Mouse (Mus musculus): ENCODE measurements around the gene Ugt2a1. TPM values are rescaled to one million over a fixed set of nuclear protein-coding genes. Genes with fewer than 3 reads are reported as not detected.
"Not testable (repeated sequence)": the region's sequence is repeated elsewhere in the genome, so short reads cannot be mapped to it uniquely, and the experiment has no call there.

The Ugt2a1 gene
- not detected for total RNA-seq (2021)
- long read RNA-seq, experiment 1: 0 reads
- long read RNA-seq, experiment 2: 0 reads

DNA sequence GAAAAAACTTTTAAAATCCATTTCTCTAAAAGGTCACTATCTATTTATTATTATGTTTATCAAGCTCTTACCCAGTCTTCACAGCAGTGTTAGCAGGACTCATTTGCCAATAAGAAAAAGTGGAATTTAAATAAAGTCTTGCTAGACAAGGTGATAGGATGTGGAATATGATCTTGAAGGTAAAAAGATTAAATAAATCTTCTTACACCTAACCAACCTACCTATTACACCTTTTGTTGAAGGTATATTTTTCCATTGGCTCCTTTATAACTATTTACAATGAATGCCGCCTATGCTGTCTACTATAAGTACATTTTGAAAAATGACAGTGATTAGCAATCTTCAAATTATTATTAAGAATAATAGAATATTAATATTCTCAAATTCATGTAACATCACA lies at the start of gene Ugt2a1:
Gene Ugt2a1 (minus strand): TSS at position 101 of the 400 bp plus-strand sequence.
- TF ChIP-seq CTCF (IDR thresholded peaks at IDR 0.05): no peak
- intact Hi-C loops (cut with DNase I): no loop called here

DNA sequence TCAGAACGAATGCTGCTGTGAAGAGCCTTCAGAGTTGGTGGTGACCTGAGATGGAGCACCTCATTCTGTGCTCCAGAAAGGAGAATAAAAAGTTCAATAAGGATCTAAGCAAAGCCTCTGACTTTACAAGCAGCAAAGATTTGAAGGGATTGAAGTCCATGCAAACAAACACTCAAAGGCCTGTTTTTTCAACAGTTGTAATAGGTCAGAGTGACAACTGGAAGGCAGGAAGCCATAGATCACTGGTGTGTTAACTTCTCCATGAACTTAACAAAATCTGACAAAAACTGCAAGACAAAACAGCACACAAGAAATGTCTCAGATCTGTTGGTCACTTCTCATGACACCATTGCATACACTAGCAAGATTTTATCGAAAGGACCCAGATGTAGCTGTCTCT lies 47.4 kb upstream of the Ugt2a1 start, which contains the start of gene Sult1b1:
Gene Sult1b1 (minus strand): TSS at position 85 of the 400 bp plus-strand sequence.
- intact Hi-C loops (cut with DNase I): no loop called here
- DNase-seq: no peak
- Histone ChIP-seq H3K4me3 (no peak within 1 kb of the TSS), H3K27ac (no peak within 1 kb of the TSS)
- no peak for TF ChIP-seq CTCF (IDR thresholded peaks at IDR 0.05)

More for the DNA sequence above, at the start of gene Ugt2a1:
- DNase-seq: no peak
- no peak within 1 kb of the TSS for H3K27ac ChIP-seq
- H3K4me3 ChIP-seq: no peak within 1 kb of the TSS

DNA sequence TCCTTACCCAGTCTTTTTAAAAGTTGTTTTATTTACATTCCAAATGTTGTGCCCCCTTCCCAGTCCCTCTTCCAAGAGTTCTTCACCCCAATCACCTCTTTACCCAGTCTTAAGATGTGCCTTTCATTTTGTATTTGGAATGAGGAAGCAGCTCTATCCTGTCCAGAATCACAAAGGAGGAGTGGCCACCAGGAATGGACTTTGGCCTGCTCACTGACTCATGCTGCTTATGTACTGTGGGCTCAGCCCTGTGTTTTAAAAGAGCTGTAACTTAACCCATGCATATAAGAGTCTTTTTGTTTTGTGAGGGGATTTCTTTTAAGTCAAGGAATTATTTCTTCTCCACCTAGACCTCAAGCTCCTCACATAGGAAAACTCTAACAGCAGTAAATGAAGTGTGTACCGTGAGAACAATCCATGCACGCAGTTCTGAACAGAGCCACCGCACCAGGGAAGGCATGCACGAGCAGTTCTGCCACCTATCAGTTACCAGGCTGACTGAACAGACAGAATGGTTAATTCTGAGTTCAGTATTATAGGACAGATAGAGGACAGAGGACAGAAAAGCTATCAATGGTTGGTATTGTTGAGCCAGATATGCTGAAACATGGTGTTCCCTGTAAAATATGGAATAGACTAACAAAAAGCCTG lies 45.4 kb upstream of the Ugt2a1 start:
- DNase-seq: no peak
- TF ChIP-seq CTCF (IDR thresholded peaks at IDR 0.05): no peak
- H3K4me3 ChIP-seq: no peak overlapping the region
- no peak overlapping the region for H3K27ac ChIP-seq
- intact Hi-C loops (cut with DNase I): no loop called here

DNA sequence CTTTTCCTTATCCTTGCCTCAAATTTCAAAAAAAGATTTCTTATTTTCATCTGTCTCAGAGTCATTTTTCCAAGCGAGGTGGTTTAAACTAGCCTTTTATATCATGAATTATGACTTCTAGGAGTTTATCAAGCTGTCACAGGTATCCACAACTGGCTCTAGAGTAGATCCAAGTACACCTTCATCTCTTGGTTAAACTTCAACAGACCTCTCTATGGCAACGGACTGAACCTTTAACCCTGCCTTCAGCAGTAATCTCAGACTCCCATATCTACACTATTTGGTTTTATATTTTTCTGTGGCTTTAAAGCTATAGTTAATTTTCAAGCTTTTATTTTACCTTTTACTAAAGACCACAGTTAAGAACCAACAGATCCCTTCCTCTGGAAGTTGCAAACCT lies 41.6 kb upstream of the Ugt2a1 start:
- Histone ChIP-seq H3K27ac (no peak overlapping the region), H3K4me3 (no peak overlapping the region)
- intact Hi-C loops (cut with DNase I): no loop called here
- no peak for DNase-seq
- no peak for TF ChIP-seq CTCF (IDR thresholded peaks at IDR 0.05)

DNA sequence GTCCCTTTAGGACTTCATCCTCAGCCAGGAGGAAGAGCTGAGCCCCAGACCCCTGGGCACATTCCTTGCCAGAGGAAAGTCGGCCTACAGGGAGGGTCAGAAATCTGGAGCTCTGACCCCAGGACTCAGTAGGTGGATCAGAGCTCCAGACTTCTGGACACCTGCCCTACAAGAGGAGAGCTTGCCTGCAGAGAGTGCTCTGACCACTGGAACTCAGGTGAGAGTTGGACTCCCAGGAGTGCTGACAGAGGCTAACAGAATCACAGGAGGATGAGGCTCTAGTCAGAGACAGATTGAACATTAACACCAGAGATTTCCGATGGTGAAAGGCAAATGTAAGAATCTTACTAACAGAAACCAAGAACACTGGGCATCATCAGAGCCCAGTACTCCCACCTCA lies 32.9 kb upstream of the Ugt2a1 start:
- DNase-seq; H3K27ac ChIP-seq; intact Hi-C loops (cut with DNase I); H3K4me3 ChIP-seq: not testable (repeated sequence)

DNA sequence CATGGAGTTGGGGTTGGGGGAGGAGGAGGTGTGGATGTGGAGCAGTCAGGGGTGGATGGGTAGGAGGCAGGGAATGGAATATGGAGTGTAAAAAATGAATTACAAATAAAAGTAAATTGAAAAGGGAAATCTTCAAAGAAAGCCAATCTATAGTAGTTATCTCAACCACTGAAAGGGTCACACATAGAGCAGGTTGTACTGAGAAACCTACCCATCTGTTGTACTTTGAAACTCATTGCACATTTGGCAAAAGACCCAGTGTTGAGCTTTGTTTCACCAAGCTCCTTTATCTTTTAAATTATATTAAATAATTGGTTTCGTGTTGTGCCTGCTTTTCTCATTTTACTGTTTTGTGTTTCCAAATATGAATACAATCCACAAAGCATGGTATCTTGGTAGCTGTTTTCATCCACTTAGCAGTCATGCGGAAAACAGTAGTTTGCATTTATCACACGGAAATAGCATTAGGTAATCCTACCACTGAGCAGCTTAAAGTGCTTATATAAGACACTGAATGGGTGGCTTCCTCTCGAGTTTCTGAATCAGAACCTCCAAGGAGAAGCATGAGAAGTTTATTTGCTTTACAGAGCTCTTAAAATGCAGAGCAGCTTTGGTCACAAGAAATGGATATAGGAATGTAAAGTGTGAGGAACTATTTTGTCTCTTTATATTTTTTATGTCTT lies 15.2 kb upstream of the Ugt2a1 start:
- no peak for DNase-seq
- intact Hi-C loops (cut with DNase I): no loop called here

DNA sequence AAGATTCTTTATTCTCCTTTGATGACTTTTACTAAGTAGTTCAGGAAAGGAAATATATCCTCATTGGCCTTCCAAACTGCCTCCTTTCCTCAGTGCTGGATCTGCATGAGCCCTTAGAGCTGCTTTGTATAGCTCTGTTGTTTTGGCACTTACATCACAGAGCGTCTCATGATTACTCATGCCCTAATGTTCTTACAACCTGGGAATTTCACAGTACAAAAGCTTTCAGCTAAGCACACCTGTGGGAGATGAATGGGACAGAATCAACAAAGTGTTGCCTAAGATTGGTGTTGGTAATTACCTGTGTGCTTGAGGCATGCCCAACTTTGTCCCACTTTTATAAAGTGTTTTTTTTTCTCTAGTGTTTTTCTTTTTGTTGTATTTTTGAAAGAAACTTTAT lies 12.0 kb upstream of the Ugt2a1 start:
- no peak for DNase-seq
- Histone ChIP-seq H3K27ac (no peak overlapping the region), H3K4me3 (no peak overlapping the region)
- intact Hi-C loops (cut with DNase I): no loop called here
- no peak for TF ChIP-seq CTCF (IDR thresholded peaks at IDR 0.05)

More for the DNA sequence above, 15.2 kb upstream of the Ugt2a1 start:
- H3K27ac ChIP-seq: no peak overlapping the region
- H3K4me3 ChIP-seq: no peak overlapping the region
- TF ChIP-seq CTCF (IDR thresholded peaks at IDR 0.05): no peak

DNA sequence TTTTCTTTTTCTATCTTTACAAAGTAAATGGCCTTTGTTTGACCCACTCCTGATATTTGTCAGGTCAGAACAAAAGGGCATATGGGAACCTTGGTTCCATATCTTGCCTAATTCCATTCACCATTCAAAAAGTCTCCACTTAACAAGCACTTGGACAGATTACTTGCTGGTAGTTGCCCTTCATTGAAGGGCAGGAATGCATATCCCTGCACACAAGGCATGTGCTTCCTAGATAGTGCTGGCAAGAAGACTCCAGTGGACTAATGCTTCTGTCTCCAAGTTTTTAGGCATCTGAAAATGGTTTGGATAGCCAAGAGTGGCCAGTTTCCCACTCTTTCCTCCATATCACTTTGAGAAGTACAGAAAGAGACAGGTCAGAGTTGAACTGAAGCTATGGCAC lies 8.7 kb upstream of the Ugt2a1 start:
- Histone ChIP-seq H3K27ac (no peak overlapping the region), H3K4me3 (no peak overlapping the region)
- no peak for DNase-seq
- TF ChIP-seq CTCF (IDR thresholded peaks at IDR 0.05): no peak
- intact Hi-C loops (cut with DNase I): no loop called here

DNA sequence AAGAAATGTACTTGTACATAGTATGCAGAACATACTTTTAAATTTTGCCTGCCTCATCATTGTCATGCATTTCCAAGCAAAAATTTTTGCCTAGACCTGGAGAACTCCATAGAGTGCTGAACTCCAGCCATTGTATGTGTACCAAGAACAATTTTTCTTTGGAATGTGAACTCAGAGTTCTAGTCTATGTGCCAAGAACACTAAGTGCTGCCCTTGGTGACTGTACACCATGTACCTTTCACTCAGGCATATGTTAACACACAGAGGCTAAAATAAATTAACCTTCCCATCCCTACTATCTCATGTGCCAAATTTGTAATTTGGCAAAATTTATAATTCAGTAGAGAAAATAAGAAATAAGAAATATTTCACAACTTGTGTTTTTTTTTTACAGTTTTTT lies 8.3 kb upstream of the Ugt2a1 start:
- DNase-seq: no peak

DNA sequence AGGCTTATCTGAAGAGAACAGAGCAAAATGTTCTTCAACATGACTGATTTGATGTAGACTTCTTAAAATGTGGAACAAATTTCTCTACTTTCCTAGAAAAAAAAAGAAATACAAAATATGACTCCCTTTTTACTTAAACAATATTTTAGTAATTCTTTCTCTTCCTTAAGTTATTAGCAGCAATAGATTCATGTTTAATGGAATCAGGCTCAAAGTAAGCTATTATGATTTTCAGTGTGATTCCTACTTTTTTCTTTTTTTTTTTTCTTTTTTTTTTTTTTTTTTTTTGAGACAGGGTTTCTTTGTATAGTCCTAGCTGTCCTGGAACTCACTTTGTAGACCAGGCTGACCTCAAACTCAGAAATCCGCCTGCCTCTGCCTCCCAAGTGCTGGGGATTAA lies 4.0 kb downstream of the Ugt2a1 start, which contains the start of gene Gm43638:
Gene Gm43638 (minus strand): TSS at position 101 of the 400 bp plus-strand sequence.
- DNase-seq; H3K4me3 ChIP-seq; intact Hi-C loops (cut with DNase I); H3K27ac ChIP-seq: not testable (repeated sequence)

More for the DNA sequence above, 8.3 kb upstream of the Ugt2a1 start:
- intact Hi-C loops (cut with DNase I): no loop called here
- Histone ChIP-seq H3K27ac (no peak overlapping the region), H3K4me3 (no peak overlapping the region)
- no peak for TF ChIP-seq CTCF (IDR thresholded peaks at IDR 0.05)

DNA sequence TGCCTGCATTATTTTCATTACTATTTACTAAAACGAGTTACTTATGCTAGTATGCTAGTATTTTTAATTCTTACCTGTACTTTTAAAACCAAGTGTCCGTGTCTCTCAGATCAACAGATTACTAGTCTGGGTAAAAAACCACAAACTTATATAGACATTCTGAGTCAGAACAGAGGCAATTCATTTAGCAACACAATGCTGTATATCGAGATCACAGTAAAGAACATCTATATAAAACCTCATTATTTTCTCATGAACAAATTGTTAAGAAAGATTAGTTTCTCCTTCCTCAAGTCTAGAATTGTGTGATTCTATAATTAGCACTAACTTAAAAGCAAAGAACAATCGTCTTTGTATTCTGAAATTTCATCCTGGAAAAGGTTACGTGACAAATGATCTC lies 8.5 kb downstream of the Ugt2a1 start, which contains the start of gene Ugt2a2:
Gene Ugt2a2 (minus strand): TSS at position 101 of the 400 bp plus-strand sequence.
- no peak for DNase-seq
- no peak for TF ChIP-seq CTCF (IDR thresholded peaks at IDR 0.05)
- Histone ChIP-seq H3K4me3 (no peak within 1 kb of the TSS), H3K27ac (no peak within 1 kb of the TSS)
- intact Hi-C loops (cut with DNase I): no loop called here

DNA sequence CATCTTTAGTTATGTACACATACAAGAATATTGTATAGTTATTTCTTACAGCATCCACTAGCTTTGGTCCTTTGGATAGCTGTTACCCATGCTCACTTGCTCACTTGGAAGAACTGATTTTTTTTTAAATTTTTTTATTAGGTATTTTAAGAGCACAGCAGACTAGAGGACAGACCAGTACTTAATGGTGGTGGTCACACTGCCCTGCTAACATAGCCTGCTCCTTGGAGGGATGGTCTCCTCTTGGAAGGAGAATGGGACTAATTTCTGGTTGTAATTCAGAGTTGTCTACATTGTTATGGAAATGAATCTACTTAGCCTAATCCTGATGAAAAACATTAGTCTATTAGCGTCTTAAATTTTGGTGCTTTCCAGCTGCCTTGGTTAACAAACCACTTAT lies 31.9 kb downstream of the Ugt2a1 start:
- Histone ChIP-seq H3K4me3 (no peak overlapping the region), H3K27ac (no peak overlapping the region)
- TF ChIP-seq CTCF (IDR thresholded peaks at IDR 0.05): no peak
- DNase-seq: no peak
- intact Hi-C loops (cut with DNase I): no loop called here

DNA sequence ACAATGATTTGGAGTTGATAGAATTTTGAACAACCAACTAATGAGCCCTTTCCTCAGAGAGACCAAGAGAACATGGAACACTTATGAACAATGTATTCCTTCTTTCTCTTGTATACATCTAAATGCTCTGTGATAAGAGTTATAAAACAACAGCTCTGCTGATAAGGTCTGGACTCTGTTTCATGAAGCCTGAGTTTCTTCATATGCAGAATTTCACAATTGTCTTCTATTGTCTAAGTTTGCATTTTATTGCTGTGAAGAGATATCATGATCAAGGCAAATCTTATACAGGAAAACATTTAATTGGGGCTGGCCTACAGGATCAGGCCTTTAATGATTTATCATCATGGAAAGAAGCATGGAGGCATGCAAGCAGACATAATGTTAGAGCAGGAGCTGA lies 33.0 kb downstream of the Ugt2a1 start:
- TF ChIP-seq CTCF (IDR thresholded peaks at IDR 0.05): no peak
- no peak for DNase-seq
- Histone ChIP-seq H3K4me3 (no peak overlapping the region), H3K27ac (no peak overlapping the region)
- intact Hi-C loops (cut with DNase I): no loop called here

Data from gastrocnemius, adult 2 months (tissue).